Mouse (Mus musculus): ENCODE results near the gene Arsg.

Arsg gene

GRCm38 (mm10) chr11:109545265-109545664 lies 72.1 kb downstream of the Arsg start:
- no peak for DNase-seq (ENCODE audit: low spot score in 2 of 2)

GRCm38 (mm10) chr11:109545700-109546143 lies 72.5 kb downstream of the Arsg start:
- DNase-seq (ENCODE audit: low spot score in 2 of 2) = no peak

GRCm38 (mm10) chr11:109546305-109547001 lies 73.3 kb downstream of the Arsg start:
- DNase-seq (ENCODE audit: low spot score in 2 of 2) = no peak

- DNase-seq (ENCODE audit: low spot score in 2 of 2) = no peak
Observed at GRCm38 (mm10) chr11:109547652-109548051, 74.5 kb downstream of the Arsg start.

DNA sequence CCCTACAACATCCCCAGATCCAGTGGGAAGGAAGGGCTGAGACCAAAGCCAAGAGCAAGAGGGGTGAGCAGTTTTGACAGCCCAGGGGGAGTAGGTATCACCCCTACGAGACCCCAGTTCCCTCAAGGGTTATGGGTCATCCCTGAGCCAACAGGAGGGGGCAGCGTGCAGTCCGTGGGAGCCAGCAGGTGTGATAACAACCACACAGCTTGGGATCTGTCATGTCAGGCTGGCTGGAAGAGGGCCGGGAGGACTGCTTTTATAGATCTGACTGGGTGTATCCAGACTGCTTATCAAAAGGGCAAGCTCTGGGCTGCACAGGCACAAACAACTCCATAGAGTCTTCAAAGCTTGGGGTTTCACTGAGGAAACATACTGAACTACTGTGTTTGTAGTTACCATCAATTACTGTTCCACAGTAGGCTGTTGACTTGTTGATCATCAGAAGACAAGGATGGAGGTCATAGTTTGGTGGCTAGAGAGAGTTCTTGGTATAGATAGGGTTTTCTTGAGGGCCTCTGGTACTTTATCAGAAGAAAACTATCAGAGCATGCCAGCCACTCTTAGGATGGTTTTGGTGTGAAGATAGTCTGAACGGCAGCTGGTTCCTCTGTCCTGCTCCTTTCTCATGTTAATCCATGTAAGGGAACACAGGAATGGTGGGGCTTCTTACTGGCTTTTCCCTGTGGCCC lies 76.6 kb downstream of the Arsg start:
- no peak for DNase-seq (ENCODE audit: low spot score in 2 of 2)

DNA sequence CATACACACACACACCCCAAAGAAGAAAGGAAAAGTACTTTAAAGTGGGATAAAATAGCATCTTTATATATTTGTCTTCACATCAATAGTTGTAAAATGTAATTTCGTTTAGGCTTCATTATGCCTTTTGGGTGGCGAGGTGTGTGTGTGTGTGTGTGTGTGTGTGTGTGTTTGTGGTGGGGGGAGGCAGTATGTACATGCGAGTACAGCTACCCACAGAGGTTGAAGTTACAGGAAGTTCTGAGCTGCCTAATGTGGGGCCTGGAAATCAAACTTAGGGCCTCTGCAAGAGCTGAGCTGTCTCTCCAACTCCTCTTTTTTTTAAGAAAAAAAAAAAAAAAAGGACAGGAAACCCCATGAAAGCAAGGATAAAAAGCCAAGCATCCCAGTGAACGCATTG lies 80.7 kb downstream of the Arsg start:
- no peak for DNase-seq (ENCODE audit: low spot score in 2 of 2)

GRCm38 (mm10) chr11:109554443-109554842 lies 81.3 kb downstream of the Arsg start:
- DNase-seq (ENCODE audit: low spot score in 2 of 2) = no peak

- DNase-seq (ENCODE audit: low spot score in 2 of 2) = no peak
Observed at GRCm38 (mm10) chr11:109556130-109556529, 83.0 kb downstream of the Arsg start.

DNA sequence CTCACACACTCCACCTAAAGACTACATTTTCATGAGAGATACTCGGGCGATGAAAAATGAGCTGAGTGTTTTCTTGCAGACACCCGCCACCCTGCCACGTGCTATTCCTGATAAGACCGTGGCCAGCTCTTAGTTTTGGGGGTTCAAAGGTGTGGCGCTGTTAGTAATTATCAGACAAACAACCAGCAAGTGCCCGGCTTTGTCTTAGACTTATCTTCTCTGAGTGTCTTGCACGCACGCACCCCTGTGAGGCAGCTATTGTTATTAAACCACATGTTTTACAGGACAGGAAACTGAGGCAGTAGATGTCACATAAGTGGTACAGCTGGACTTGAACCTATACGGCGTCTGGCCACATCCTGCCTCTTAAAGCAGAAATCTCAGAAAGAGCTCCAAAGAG lies 84.2 kb downstream of the Arsg start:
- no peak for DNase-seq (ENCODE audit: low spot score in 2 of 2)

DNA sequence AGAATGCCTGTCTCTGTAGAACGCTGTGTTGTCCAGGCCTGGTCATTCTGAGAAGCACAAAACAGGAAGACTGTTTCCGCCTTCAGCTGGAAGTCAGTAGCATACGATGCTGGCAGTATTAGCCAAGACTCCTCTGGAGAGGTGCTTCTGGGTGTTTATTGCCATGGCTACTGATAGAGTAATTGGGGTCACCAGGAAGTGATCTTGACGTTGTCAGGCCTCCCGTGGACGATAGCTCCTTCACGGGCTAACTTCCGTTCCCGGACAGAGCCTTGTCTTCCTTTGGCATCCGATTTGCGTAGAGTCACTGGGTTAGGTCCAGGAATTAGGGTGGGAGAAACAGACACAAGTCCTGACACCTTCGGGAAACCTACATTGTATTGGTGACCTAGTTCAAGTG lies 86.1 kb downstream of the Arsg start:
- no peak for DNase-seq (ENCODE audit: low spot score in 2 of 2)

DNA sequence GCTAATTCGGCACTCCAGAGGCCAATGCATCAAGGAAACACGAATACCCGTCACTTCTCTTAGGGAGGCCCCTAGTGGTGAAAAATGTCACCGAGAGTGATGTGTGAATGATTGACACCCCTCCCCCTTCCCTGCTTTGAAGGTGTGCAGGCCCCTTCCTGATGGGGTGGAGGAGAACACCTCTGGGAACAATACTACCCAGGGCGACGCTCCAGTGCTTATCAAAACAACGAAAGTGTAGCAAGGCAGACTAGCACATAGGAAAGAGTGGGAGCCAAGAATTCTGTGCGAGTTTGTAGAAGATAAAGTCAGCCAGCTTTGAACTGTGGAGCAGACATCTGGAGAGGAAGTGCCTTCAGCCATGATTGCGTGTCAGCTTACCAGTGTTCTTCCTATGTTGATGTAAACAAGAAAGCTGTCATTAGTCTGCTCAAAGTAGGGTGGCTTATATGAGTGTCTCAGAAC lies 87.7 kb downstream of the Arsg start:
- no peak for DNase-seq (ENCODE audit: low spot score in 2 of 2)

DNA sequence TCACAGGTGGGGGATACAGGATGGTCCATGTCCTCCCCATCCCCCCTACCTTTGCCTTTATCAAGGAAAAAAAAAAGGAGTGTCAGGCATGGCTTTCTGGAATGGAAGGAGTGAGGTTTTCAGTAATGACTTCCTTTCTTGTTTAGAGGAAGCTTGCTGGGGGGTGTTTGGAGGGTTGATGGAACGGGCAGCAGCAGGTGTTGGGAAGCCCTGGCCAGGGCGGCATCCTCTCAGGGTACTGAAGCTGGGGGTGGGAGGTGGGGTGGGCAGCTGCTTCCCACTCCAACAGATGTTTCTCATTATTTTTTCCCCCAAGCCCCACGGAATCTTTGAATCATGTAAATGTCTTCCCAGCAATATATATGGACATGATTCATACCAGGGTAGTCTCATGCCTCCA lies 88.3 kb downstream of the Arsg start:
- DNase-seq (ENCODE audit: low spot score in 2 of 2) = no peak

DNA sequence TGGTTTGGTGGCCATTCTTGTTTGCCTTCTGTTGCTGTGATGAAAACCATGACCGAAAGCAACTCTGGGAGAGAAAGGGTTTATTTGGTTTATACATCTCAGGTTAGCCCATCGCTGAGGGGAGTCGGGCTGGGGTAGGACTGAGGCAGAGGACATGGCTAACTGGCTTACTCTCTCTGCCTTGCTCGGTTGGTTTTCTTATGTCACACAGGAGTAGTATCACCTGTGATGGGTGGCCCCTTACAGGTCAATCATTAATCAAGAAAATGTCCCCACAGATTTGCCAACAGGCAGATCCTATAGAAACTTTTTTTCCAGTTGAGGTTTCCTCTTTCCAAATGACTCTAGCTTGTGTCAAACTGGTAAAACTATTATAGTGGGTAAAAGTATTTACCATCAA lies 90.5 kb downstream of the Arsg start:
- DNase-seq (ENCODE audit: low spot score in 2 of 2) = no peak

DNA sequence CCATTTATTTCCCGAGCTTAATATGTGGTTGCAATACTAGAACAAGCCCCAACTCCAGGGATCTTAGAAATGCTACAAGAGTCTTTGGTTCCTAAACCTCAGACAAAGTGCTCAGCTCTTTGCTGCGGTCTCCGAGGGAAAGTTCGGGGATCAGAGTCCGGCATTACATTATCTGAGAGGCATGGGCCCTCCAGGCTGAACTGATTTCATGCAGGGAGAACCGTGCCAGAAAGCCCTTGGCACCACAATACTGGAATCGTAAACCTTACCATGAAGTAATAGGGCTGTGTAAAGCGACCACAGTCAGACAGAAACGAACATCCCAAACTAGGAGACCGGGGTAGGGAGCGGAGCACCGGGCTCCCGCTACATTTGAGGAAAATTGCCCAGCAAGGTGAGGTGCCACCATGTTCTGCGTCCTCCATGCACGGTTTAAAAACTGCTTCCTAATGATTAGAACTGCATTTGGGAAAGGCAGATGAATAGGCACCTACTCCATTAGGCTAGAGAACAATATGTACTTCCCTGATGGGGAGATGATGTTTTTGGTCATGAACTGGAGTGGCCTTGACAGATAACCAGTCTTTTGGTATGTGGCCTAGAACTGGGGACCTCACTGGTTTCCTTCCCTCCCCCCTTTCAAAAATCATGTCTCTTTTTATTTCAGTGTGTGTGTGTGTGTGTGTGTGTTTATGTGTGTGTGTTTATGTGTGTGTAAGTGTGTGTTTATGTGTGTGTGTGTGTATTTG lies 91.5 kb downstream of the Arsg start:
- no peak for DNase-seq (ENCODE audit: low spot score in 2 of 2)

DNA sequence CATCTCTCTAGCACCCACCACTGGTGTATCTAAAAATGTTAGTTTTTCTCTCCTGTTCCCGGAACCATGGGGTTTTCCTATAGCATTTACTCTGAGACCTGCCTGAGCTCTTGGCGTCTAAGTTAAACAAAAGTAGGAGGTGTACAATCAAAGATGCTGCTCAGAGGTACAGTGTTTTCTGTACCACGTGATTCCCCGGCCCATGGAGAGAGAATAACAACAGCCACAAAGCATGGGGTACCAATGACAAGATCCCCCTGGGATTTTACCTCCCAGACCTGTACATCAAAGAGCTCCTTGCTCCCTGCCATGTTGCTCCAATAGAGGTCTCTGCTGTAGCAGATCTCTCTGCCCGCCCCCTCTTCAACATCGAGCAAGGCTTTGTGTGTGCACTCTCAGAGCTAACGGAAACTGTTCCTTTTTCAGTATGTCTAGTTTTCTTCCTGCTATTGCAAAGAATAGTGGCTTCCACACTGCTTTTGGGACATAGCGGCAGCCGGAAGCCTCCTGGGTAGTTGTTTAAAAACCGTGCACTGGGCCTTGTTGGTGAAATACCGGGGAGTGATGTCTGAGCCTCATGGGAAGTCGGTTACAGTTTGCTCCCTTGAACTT lies 95.9 kb downstream of the Arsg start:
- no peak for DNase-seq (ENCODE audit: low spot score in 2 of 2)

DNA sequence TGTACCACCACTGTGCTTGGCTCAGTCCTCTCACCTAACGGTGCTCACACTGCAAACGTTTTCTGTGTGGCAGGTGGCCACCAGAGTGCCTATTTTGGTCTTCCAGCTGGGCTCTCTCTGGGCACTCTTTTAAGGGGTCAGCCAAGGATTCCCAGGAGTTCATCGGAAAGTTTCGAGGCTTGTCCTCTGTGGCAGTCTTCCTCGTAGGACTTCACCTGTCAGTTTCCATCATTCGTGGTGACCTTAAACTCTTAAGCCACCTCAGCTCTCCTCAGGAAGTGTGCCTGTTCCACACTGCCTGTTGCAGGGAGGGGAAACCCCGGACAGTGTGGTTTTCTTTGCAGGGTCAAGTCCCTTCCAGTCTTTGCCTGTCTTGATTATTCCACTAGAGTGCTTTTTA lies 96.6 kb downstream of the Arsg start:
- no peak for DNase-seq (ENCODE audit: low spot score in 2 of 2)

- no peak for DNase-seq (ENCODE audit: low spot score in 2 of 2)
Observed at GRCm38 (mm10) chr11:109572051-109572450, 98.9 kb downstream of the Arsg start.

- DNase-seq (ENCODE audit: low spot score in 2 of 2) = no peak
Observed at GRCm38 (mm10) chr11:109574604-109575003, 101.4 kb downstream of the Arsg start.

- no peak for DNase-seq (ENCODE audit: low spot score in 2 of 2)
Observed at GRCm38 (mm10) chr11:109575832-109576231, 102.7 kb downstream of the Arsg start.

DNA sequence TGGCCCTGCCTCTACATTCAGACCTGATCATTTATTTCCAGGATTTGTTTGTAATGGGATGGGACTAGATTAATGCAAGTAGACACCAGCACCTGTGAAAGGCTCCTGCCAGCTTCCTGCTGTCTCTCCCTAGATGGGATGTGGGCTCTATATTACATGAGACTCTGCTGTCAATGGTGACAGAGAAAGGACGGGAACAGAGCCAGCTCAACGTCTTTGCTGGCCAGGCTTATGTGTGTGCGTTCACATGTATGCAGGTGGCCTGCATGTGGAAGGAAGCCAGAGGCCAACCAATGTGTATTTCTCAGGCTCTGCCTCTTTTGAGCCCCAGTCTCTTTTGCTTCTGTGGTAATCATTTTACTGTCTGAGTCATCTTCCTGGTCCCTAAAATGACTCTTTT lies 105.4 kb downstream of the Arsg start:
- no peak for DNase-seq (ENCODE audit: low spot score in 2 of 2)

DNA sequence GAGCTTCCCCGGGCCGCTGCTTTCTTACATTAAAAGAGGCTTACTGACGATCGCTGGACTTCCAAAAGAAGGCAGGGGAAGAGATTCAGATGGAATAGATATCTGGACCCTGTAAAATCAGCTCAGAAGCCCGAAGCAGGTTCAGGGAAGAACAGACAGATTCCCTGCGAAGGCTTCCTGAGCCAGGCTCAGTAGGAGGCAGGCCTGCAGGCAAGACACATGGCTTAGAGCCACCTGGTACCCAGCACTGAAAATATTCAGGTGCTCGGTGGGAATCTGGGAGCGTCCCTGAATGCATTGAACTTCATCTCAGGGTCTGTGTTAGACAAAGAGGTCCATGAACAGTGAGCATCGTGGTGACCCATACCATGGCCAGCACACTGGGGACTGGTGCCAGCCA lies 106.8 kb downstream of the Arsg start:
- no peak for DNase-seq (ENCODE audit: low spot score in 2 of 2)

- DNase-seq (ENCODE audit: low spot score in 2 of 2) = no peak
Observed at GRCm38 (mm10) chr11:109583986-109584385, 110.8 kb downstream of the Arsg start.

Measured in left cerebral cortex, adult 9 months (tissue).